Mouse (Mus musculus): ENCODE measurements around the gene Cntn4. TPM values are rescaled to one million over a fixed set of nuclear protein-coding genes. Genes with fewer than 3 reads are reported as not detected.

Cntn4 gene
- polyA plus RNA-seq, 1 experiment from 2014 or later, result 0.77 TPM

DNA sequence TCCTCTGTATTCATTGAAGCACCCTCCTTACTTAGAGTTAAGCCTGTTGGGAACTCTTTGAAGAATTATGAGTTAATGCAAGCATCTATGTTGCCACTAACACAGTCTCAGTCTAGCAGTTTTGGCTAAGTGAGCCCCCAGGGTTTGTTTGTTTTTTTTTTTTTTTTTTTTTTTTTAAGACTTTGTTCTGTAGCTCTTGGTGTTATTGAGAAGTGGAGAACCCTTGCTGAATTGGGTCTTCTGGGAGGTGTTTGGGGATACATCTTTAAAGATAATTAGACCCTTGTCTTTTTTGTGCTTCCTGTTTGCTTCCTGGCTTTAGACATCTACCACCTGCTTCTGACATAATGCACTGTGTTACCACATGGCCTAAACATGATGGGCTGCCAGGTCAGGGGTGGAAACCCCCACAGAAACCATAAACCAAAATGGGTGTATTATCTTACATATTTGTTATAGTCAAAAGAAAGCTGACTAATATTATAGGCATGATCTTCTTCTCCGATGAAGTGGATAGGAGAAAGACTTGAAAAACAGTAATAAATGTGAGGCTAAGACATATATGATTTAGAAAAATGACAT, 1062.9 kb downstream of the Cntn4 start:
- Histone ChIP-seq H3K36me3 (no peaks in the 10 kb centered on the region), H3K27me3 (replicated peaks) (no peaks in the 10 kb centered on the region), H3K4me1 (replicated peaks) (no peaks in the 10 kb centered on the region), H3K9me3 (no peaks in the 10 kb centered on the region), H3K27ac (no peak overlapping the region), H3K9ac (no peak overlapping the region), H3K4me2 (replicated peaks) (no peak overlapping the region), H3K4me3 (replicated peaks) (no peak overlapping the region)
- WGBS, result 93% methylated on average over 1 of the region's 1 CpGs
- no peak for ATAC-seq

DNA sequence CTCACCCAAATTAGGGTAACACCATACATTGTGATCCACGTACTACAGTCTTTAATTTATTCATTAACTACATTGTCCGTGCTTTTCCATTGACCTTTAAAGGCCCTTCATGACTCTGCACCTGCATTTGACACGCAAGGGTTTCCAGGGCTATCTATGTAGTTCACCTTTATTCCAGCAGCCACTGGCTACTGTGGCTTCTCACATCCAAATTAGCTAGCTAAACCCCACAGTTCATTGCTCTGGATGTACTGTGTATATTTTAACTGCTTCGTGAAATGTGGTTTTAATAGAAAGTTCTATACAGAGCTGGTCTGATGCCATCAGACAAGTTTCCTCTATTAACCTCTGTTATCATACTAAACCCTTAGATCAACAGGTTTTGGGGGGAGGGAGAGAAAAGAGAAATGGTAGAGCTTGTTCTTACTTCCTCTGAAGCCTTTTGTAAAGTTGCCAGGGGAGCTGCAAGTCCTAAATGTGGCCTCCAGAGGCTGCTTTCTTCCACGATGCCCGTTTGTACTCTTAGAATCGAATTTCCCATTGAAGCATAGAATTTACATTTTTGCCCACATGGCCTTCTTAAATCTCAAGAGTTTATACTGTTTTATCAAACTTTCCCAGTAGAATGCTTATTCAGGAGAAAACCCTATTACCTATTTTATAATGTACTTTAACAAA, 1066.2 kb downstream of the Cntn4 start:
- no peaks in the 10 kb centered on the region for H3K27me3 ChIP-seq (replicated peaks)
- no peaks in the 10 kb centered on the region for H3K4me1 ChIP-seq (replicated peaks)
- 83% methylated on average over 7 of the region's 7 CpGs for WGBS
- no peaks in the 10 kb centered on the region for H3K9me3 ChIP-seq
- H3K4me3 ChIP-seq (replicated peaks), result no peak overlapping the region
- H3K36me3 ChIP-seq, result no peaks in the 10 kb centered on the region
- no peak overlapping the region for H3K9ac ChIP-seq
- ATAC-seq, result no peak
- H3K27ac ChIP-seq, result no peak overlapping the region
- H3K4me2 ChIP-seq (replicated peaks), result no peak overlapping the region

DNA sequence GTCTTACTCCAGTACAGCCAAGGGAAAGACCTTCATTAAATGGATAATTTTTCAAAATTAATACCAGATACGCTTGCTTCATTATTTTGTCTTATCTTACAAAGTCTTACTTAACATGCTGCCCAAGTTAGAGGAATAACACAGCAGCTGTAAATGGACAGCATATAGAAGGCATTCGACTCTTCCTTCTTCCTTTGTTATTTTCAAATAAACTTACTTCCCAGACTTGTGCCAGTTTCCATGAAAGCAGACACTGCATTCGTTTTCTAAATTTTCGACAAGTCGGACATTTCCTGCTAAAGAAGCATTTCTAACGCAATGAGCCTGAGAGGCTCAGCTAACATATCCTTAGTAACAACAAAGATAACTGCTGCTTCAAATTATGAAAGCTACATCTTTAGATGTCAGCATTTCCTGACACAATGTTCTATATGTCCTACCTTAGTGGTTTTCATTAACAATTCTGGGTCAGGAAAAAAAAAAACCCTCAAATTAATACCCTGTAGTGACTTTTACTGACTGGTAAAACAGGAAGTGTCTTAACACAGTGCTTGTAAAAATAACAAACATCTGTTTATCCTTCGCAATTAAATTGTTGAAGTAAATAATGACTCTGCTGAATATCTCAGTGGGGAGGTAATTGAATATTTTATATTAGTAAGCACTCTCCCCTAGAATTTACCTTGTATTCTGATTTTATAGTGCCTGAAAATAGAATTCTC, 1068.4 kb downstream of the Cntn4 start:
- no peaks in the 10 kb centered on the region for H3K27me3 ChIP-seq (replicated peaks)
- ATAC-seq, result no peak
- H3K4me1 ChIP-seq (replicated peaks), result no peaks in the 10 kb centered on the region
- no peaks in the 10 kb centered on the region for H3K36me3 ChIP-seq
- no peak overlapping the region for H3K27ac ChIP-seq
- no peak overlapping the region for H3K9ac ChIP-seq
- H3K9me3 ChIP-seq, result no peaks in the 10 kb centered on the region
- H3K4me3 ChIP-seq (replicated peaks), result no peak overlapping the region
- no peak overlapping the region for H3K4me2 ChIP-seq (replicated peaks)
- WGBS, result 78% methylated on average over 7 of the region's 7 CpGs

DNA sequence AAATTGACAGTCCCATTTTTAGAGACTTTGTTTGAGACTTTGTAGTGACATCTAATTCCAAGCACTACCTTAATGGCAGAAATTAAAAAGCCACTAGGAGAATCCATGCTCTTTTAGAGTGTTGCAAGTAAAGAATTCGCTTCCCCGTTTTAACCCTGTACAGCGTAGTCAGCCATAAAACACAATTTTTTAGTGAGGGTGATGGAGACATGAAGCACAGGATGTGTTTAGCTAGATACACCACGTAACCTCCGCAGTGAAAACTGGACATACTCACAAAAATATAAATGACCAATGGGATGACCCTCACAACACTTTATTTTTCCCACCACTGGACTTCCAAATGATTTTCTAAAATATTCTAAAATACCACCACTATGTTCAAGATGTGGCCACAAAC, 1069.8 kb downstream of the Cntn4 start:
- Histone ChIP-seq H3K9ac (no peak overlapping the region), H3K27me3 (replicated peaks) (no peaks in the 10 kb centered on the region), H3K4me3 (replicated peaks) (no peak overlapping the region), H3K4me1 (replicated peaks) (no peaks in the 10 kb centered on the region), H3K36me3 (no peaks in the 10 kb centered on the region), H3K27ac (no peak overlapping the region), H3K9me3 (no peaks in the 10 kb centered on the region), H3K4me2 (replicated peaks) (no peak overlapping the region)
- 93% methylated on average over 5 of the region's 5 CpGs for WGBS
- ATAC-seq, result no peak

DNA sequence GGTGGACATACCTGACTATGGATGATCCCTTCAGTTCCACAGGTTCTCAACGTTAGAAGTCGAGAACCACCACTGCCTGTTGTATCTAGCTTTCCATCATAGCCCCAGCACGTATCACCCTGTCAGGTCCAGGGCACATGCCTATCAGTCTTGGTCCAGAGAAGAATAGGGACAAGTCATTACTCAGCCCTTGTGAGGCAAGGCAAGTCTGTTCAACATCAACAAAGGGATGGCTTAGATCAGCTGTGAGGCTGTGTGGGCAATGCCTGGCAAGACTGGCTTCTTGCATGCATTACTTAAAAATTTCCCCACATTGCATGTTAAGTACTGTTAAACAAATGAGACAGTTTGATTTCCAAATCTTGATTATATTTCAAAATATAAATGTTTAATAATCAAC, 1070.3 kb downstream of the Cntn4 start:
- Histone ChIP-seq H3K9ac (no peak overlapping the region), H3K27ac (no peak overlapping the region), H3K9me3 (no peaks in the 10 kb centered on the region), H3K4me3 (replicated peaks) (no peak overlapping the region), H3K27me3 (replicated peaks) (no peaks in the 10 kb centered on the region), H3K4me1 (replicated peaks) (no peaks in the 10 kb centered on the region), H3K4me2 (replicated peaks) (no peak overlapping the region), H3K36me3 (no peaks in the 10 kb centered on the region)
- ATAC-seq, result no peak
- WGBS, result 80% methylated on average over 3 of the region's 3 CpGs
